Mouse (Mus musculus): Measurements from ENCODE around the gene Arl15. TPM values are rescaled to one million over a fixed set of nuclear protein-coding genes. Genes with fewer than 3 reads are reported as not detected.
A peak's percentile ranks its signal among the peaks of the same experiment; 100 is the strongest.

The Arl15 gene
- polyA plus RNA-seq, 1 experiment from 2014 or later: 12.9 TPM

DNA sequence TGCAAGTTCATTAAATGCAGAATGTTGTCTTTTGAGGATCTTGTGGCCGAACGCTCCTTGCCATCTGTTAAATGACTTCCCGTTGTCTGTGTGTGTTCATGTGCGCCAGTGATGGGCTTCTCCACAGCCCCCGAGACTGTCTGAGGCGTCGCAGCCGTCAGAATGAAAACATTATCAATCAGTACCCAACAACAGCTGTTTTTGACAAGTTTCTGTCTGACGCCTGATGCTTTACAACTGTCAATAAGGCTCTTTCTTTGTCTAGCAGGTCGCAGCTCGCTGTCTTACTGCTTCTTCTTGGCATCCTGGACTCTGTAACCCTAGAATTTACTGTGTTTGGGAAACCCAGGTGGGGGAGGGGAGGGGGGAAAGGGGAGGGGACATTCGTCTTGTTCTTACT lies 362.4 kb downstream of the Arl15 start:
- Histone ChIP-seq H3K27me3 (ENCODE audit: low read depth, poor library complexity, severe bottlenecking) (no peaks in the 10 kb centered on the region), H3K27ac (no peak overlapping the region), H3K36me3 (0 out of 2 replicates have a peak, but pooled peaks cover 5% of the 10 kb centered on the region), H3K4me1 (peaks cover 16% of the 10 kb centered on the region), H3K9me3 (replicated peaks) (no peaks in the 10 kb centered on the region), H3K4me3 (no peak overlapping the region)
- no peak for DNase-seq (ENCODE audit: low spot score)
- 42% methylated on average over 12 of the region's 12 CpGs for WGBS

DNA sequence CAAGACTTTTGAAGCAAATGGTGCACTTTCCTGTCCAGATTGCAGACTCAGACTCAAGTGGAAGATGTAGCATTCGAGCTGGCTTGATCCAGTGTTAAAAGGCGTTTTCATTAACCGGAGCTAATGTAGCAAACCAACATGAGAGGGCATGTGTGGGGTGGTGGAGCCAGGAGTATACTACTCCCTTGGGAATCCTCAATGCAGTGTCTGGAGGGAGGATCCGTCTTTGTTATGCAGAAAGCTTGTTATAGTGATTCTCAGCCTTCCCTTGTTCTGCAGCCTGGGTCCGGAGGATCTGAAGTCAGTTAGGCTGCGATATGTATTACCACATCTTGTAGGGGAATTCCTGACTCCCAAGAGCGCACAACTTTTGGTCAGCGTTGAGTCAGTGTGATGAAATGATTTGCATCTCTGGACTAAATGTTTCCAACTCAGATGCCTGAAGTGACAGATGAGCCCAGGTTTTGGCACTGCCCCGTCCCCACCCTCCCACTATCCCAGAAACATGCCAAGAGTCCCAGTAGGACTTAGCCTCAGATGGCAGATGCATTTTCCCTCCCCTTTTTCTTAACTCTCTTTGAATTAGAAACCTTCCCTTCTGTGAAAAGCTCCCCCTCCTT lies 363.9 kb downstream of the Arl15 start:
- peaks cover 16% of the 10 kb centered on the region for H3K4me1 ChIP-seq
- H3K27ac ChIP-seq: no peak overlapping the region
- no peaks in the 10 kb centered on the region for H3K27me3 ChIP-seq (ENCODE audit: low read depth, poor library complexity, severe bottlenecking)
- 80% methylated on average over 9 of the region's 9 CpGs for WGBS
- DNase-seq (ENCODE audit: low spot score): no peak
- no peak overlapping the region for H3K4me3 ChIP-seq
- 0 out of 2 replicates have a peak, but pooled peaks cover 5% of the 10 kb centered on the region for H3K36me3 ChIP-seq
- no peaks in the 10 kb centered on the region for H3K9me3 ChIP-seq (replicated peaks)

DNA sequence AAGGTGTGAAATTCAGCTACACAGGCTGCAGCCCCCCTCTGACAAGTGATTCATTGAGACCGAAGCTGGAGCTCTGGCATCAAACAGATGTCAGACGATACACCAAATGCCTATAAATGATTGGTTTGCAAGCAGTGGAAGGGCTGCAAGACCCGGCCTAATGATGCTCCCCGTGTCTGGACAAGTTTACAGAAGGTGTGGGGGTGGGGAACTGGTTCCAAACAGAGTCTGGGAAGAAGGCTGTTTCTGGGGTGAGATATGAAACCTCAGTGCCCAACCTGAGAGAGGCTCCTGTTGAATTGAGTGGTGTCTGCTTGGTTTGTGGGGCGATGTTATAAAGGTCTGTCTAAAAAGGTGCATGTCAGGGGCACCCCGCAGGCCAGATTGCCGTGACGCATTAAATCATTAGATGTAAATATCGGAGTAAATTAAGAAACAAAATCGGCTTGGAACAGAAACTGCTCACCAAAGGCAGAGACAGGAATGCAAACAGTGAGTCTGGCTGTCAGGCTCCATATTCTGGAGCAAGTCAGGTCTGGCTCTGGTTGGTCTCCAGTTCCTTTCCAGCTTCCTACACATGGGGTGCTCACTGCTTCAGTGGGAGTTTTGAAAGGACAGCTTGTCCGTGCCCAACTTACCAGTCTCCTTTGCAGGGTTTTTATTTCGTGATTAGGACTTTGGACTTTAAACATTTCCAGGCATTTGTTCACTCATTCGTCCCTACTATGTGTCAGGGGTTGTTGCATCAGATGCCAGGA lies 365.5 kb downstream of the Arl15 start:
- 47% methylated on average over 13 of the region's 13 CpGs for WGBS
- peak; percentile 53 for DNase-seq (ENCODE audit: low spot score)

DNA sequence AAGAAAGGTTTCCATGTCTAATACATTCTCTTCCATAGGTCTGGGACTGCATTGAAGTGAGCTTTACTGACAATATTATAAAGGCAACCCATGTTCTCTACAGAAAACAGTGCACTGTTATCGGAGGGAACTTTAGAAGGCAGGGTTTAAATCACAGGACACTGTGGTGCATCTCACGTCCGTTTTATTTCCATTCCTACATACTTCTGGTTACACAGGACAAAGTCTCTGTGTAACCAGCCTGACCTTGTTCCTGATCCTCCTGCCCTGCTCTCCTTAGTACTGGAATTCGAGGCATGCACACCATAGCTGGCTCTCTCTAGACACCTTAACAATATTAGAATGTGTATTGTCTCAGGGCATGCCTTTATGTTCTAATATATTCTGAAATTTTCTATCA lies 368.4 kb downstream of the Arl15 start:
- no peak overlapping the region for H3K27ac ChIP-seq
- H3K27me3 ChIP-seq (ENCODE audit: low read depth, poor library complexity, severe bottlenecking): no peaks in the 10 kb centered on the region
- peaks cover 32% of the 10 kb centered on the region for H3K4me1 ChIP-seq
- WGBS: 86% methylated on average over 4 of the region's 4 CpGs
- H3K9me3 ChIP-seq (replicated peaks): no peaks in the 10 kb centered on the region
- no peak overlapping the region for H3K4me3 ChIP-seq
- H3K36me3 ChIP-seq: no peaks in the 10 kb centered on the region
- DNase-seq (ENCODE audit: low spot score): no peak

More for the DNA sequence above, 365.5 kb downstream of the Arl15 start:
- Histone ChIP-seq H3K4me3 (no peak overlapping the region), H3K27me3 (ENCODE audit: low read depth, poor library complexity, severe bottlenecking) (no peaks in the 10 kb centered on the region), H3K36me3 (0 out of 2 replicates have a peak, but pooled peaks cover 3% of the 10 kb centered on the region), H3K27ac (peak overlapping the region; percentile 42; the same call in 1 of the 2 replicates), H3K4me1 (peaks cover 16% of the 10 kb centered on the region), H3K9me3 (replicated peaks) (no peaks in the 10 kb centered on the region)

DNA sequence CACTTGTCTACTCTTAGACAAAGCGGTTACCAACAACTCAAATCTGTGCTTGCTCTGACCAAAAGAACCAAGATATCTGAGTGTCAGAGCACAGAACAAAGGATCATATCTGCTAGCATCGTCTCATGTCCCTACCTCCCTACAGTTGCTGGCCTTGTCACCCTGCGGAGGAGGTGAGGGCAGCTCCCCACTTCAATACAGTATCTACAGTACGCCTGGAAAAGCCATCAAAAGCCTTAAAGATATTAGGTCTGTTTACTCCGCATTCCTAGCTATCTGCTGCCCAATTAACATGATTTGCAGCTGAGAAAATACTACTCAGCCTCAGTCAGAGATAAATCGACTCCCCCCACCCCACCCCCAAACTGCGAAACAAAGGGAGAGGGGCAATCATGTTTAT lies 371.3 kb downstream of the Arl15 start:
- H3K36me3 ChIP-seq: no peaks in the 10 kb centered on the region
- no peak for DNase-seq (ENCODE audit: low spot score)
- WGBS: 46% methylated on average over 7 of the region's 7 CpGs
- no peak overlapping the region for H3K27ac ChIP-seq
- no peaks in the 10 kb centered on the region for H3K27me3 ChIP-seq (ENCODE audit: low read depth, poor library complexity, severe bottlenecking)
- no peaks in the 10 kb centered on the region for H3K9me3 ChIP-seq (replicated peaks)
- H3K4me1 ChIP-seq: peaks cover 16% of the 10 kb centered on the region
- no peak overlapping the region for H3K4me3 ChIP-seq

DNA sequence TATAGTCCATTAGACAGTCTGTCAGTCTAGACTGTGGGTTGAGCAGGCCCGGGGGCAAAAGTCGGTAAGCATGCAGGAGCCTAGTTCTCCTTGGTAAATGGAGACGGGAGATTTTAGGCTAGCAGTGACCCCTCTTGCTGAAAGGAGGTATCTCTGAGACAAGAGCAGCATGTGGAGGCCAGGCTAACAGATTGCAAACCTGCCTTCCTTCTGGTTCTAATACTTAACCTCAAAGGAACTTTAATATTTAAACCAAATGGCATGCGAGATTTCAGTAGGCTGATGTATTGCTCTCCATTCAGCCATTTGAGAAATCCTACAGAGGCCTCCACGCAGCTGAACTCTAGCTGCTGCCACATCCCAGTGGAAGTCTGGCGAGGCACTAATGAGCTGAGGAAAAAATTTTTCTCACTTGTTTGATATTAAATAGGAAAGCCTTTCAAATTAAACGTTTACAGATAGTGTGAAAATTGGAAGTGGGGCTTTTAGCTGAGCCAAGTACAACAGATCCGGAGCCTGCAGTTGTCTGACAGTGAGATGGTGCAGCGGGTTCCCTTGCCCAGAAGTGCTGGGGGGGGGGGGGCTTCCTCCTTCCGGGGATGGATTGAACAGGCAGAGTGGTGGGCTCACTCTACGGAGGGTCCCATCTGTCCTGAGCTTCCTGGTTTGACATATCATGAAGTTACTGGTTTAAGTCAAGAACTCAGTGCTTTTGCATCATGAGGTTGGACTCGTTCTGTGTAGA lies 372.3 kb downstream of the Arl15 start:
- WGBS: 50% methylated on average over 12 of the region's 12 CpGs
- Histone ChIP-seq H3K4me3 (no peak overlapping the region), H3K9me3 (replicated peaks) (no peaks in the 10 kb centered on the region), H3K4me1 (peaks cover 16% of the 10 kb centered on the region), H3K27me3 (ENCODE audit: low read depth, poor library complexity, severe bottlenecking) (no peaks in the 10 kb centered on the region), H3K27ac (no peak overlapping the region; the same call in 1 of the 2 replicates), H3K36me3 (no peaks in the 10 kb centered on the region)
- DNase-seq (ENCODE audit: low spot score): peak; percentile 42

DNA sequence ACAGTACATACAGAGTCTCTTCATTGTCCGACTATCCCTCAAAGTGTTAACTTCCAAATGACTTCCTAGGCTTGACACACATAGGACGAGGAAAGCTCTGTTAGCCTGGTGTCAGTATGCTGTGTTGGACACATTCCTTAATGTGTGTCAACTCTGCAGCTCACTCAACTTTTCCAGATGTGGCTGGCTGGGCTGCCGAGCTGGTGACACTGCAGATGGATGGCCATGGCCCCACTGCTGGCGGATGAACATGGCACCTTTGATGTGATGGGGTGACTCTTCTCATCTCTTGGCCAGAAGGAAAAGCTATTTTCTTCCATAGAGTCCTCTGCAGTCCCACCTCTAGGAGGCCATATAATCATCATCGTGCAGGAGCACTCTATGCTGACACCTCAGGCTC lies 375.8 kb downstream of the Arl15 start:
- H3K27me3 ChIP-seq (ENCODE audit: low read depth, poor library complexity, severe bottlenecking): no peaks in the 10 kb centered on the region
- no peak for DNase-seq (ENCODE audit: low spot score)
- WGBS: 56% methylated on average over 5 of the region's 5 CpGs
- H3K27ac ChIP-seq: no peak overlapping the region
- H3K4me3 ChIP-seq: no peak overlapping the region
- no peaks in the 10 kb centered on the region for H3K36me3 ChIP-seq
- peaks cover 16% of the 10 kb centered on the region for H3K4me1 ChIP-seq
- no peaks in the 10 kb centered on the region for H3K9me3 ChIP-seq (replicated peaks)

DNA sequence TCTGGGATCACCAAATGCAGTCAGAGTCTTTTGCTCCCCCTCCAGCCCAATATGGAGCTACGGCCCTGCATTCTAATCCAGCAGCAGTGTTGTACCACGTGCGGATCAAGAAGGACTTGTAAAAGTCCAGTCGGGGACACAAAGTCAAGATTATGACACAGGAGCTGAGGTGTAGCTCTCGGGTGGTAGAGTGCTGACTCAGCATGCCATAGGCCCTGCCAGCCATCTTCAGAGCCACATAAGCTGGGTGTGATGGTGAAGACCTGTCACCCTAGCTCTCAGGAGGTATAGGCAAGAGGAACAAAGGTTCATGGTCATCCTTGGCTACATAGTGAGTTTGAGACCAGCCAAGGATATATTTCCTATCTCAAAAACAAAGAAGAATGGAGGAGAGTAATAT lies 377.2 kb downstream of the Arl15 start:
- WGBS: 81% methylated on average over 5 of the region's 5 CpGs
- no peaks in the 10 kb centered on the region for H3K9me3 ChIP-seq (replicated peaks)
- no peak for DNase-seq (ENCODE audit: low spot score)
- H3K27ac ChIP-seq: no peak overlapping the region
- H3K4me3 ChIP-seq: no peak overlapping the region
- H3K4me1 ChIP-seq: peaks cover 6% of the 10 kb centered on the region
- no peaks in the 10 kb centered on the region for H3K36me3 ChIP-seq
- no peaks in the 10 kb centered on the region for H3K27me3 ChIP-seq (ENCODE audit: low read depth, poor library complexity, severe bottlenecking)

DNA sequence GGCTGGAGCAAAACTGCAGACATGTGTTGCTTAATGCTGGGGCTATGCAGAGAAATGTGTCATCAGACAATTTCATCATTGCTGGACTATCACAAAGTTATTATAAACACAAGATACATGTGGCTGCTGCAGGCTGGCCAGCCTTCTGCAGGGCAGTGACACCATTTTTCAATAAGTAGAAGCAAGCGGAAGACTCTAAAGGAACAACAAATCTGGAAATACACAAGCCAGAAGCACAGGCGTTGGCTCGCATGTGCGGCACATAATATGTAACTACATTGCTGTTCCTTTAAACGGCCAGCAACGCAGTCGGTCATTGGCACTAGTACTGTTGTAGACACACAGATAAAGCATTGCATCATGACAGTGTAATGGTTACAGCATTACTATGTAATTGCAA lies 393.8 kb downstream of the Arl15 start:
- no peak for DNase-seq (ENCODE audit: low spot score)

DNA sequence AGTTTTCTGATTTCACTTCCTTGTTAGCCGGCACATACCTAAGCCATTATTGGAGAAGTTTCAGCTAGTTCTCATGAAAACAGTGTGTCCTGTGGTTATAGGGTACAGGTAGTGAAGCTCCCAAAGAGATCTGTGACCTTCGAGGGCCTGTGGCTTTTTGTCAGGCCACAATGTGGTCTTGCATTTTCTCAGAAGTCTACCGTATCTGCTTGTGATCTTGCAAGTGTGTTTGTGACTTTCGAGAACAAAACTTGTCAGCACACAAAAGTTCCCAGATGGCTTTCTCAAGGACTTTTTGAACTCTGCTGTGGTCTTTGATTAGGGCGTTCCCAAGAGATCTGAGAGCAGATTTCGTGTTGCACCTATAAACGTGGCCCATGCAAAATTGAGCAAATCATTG lies 394.5 kb downstream of the Arl15 start:
- no peak overlapping the region for H3K4me3 ChIP-seq
- no peaks in the 10 kb centered on the region for H3K36me3 ChIP-seq
- DNase-seq (ENCODE audit: low spot score): no peak
- no peak overlapping the region for H3K27ac ChIP-seq
- peaks cover 3% of the 10 kb centered on the region; the same call in 1 of the 2 replicates for H3K4me1 ChIP-seq
- WGBS: 87% methylated on average over 7 of the region's 7 CpGs
- H3K27me3 ChIP-seq (ENCODE audit: low read depth, poor library complexity, severe bottlenecking): no peaks in the 10 kb centered on the region
- no peaks in the 10 kb centered on the region for H3K9me3 ChIP-seq (replicated peaks)

More for the DNA sequence above, 393.8 kb downstream of the Arl15 start:
- no peak overlapping the region for H3K4me3 ChIP-seq
- H3K27ac ChIP-seq: no peak overlapping the region
- no peaks in the 10 kb centered on the region for H3K36me3 ChIP-seq
- H3K4me1 ChIP-seq: peaks cover 3% of the 10 kb centered on the region; the same call in 1 of the 2 replicates
- WGBS: 93% methylated on average over 7 of the region's 7 CpGs
- H3K27me3 ChIP-seq (ENCODE audit: low read depth, poor library complexity, severe bottlenecking): no peaks in the 10 kb centered on the region
- no peaks in the 10 kb centered on the region for H3K9me3 ChIP-seq (replicated peaks)

DNA sequence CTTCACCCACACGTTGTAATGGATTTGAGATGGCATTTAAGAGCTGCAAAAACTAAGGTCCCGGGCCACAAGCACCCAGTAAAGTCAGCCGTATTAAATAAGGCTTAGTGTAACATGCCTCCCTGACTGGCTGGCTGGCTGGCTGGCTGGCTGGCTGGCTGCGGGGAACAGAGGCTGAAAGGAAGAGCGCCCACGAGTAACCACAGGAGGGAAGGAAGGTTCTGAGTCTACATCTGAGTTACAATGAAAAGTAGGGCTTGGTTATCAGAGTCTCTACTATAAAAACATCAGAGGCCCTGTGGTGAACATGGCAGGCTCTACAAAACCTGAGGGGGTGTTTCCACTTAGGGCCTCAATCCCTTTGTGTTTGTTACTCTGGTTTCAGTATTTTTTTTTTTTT lies 395.1 kb downstream of the Arl15 start:
- no peak overlapping the region for H3K27ac ChIP-seq
- no peak overlapping the region for H3K4me3 ChIP-seq
- H3K36me3 ChIP-seq: no peaks in the 10 kb centered on the region
- peaks cover 3% of the 10 kb centered on the region; the same call in 1 of the 2 replicates for H3K4me1 ChIP-seq
- H3K27me3 ChIP-seq (ENCODE audit: low read depth, poor library complexity, severe bottlenecking): no peaks in the 10 kb centered on the region
- no peaks in the 10 kb centered on the region for H3K9me3 ChIP-seq (replicated peaks)
- DNase-seq (ENCODE audit: low spot score): no peak
- WGBS: 84% methylated on average over 6 of the region's 6 CpGs

DNA sequence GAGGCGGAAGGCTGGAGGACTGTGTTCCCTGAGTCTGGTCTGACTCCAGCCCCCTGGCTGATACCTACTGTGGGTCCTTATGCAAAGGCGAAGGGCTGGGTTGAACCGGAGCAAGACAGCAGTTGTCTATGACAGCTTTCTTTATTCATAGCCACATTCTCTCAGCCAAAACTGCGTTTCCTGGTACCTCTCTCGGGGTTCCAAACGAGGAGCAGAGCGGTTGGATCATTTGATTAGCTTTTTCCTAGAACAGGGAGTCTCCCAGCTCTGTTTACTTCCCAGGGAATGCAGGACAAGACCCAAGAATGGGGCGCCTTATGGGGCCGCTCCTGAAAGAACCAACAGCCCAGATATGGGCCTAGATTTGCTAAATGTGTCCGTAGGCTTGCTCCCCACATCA lies 396.6 kb downstream of the Arl15 start:
- H3K4me3 ChIP-seq: no peak overlapping the region
- no peak overlapping the region for H3K27ac ChIP-seq
- 90% methylated on average over 10 of the region's 10 CpGs for WGBS

More for the DNA sequence above, 396.6 kb downstream of the Arl15 start:
- H3K9me3 ChIP-seq (replicated peaks): no peaks in the 10 kb centered on the region
- H3K36me3 ChIP-seq: no peaks in the 10 kb centered on the region
- no peaks in the 10 kb centered on the region for H3K27me3 ChIP-seq (ENCODE audit: low read depth, poor library complexity, severe bottlenecking)
- H3K4me1 ChIP-seq: peaks cover 2% of the 10 kb centered on the region; the same call in 1 of the 2 replicates
- DNase-seq (ENCODE audit: low spot score): no peak
